Mouse (Mus musculus): ENCODE measurements around the gene Pla2g15. TPM values are rescaled to one million over a fixed set of nuclear protein-coding genes. Genes with fewer than 3 reads are reported as not detected.

Pla2g15 gene
- polyA plus RNA-seq, 1 experiment from 2014 or later = 8.8 TPM

- H3K4me3 ChIP-seq (ENCODE audit: low read depth, low read length) = no peak overlapping the region
- no peak overlapping the region for H3K27ac ChIP-seq (ENCODE audit: low read length)
- H3K4me1 ChIP-seq (ENCODE audit: control insufficient read depth, low read depth, low read length) = no peaks in the 10 kb centered on the region
- ATAC-seq (ENCODE audit: low read depth) = no peak
- peaks cover 10% of the 10 kb centered on the region for H3K36me3 ChIP-seq (ENCODE audit: control insufficient read depth, insufficient read depth)
- no peak overlapping the region for H3K4me2 ChIP-seq (ENCODE audit: low read depth, low read length)
- H3K9ac ChIP-seq (ENCODE audit: low read depth, low read length) = no peak overlapping the region
- 83% methylated on average over 3 of the region's 3 CpGs for WGBS (ENCODE audit: insufficient replicate concordance)
- no peaks in the 10 kb centered on the region for H3K9me3 ChIP-seq (replicated peaks; ENCODE audit: control insufficient read depth, low read length)
- no peaks in the 10 kb centered on the region for H3K27me3 ChIP-seq (ENCODE audit: control insufficient read depth, insufficient read depth, low read depth, low read length)
Measured at GRCm38 (mm10) chr8:106123443-106123842, 26.8 kb upstream of the Pla2g15 start.

- no peak overlapping the region for H3K4me2 ChIP-seq (ENCODE audit: low read depth, low read length)
- WGBS (ENCODE audit: insufficient replicate concordance) = 75% methylated on average over 1 of the region's 1 CpGs
- no peak for ATAC-seq (ENCODE audit: low read depth)
- no peak overlapping the region for H3K27ac ChIP-seq (ENCODE audit: low read length)
- H3K36me3 ChIP-seq (ENCODE audit: control insufficient read depth, insufficient read depth) = peaks cover 14% of the 10 kb centered on the region
- H3K4me1 ChIP-seq (ENCODE audit: control insufficient read depth, low read depth, low read length) = 0 out of 2 replicates have a peak, but pooled peaks cover 2% of the 10 kb centered on the region
- no peaks in the 10 kb centered on the region for H3K27me3 ChIP-seq (ENCODE audit: control insufficient read depth, insufficient read depth, low read depth, low read length)
- no peaks in the 10 kb centered on the region for H3K9me3 ChIP-seq (replicated peaks; ENCODE audit: control insufficient read depth, low read length)
- no peak overlapping the region for H3K4me3 ChIP-seq (ENCODE audit: low read depth, low read length)
- H3K9ac ChIP-seq (ENCODE audit: low read depth, low read length) = no peak overlapping the region
Measured at GRCm38 (mm10) chr8:106126055-106126454, 24.1 kb upstream of the Pla2g15 start.

DNA sequence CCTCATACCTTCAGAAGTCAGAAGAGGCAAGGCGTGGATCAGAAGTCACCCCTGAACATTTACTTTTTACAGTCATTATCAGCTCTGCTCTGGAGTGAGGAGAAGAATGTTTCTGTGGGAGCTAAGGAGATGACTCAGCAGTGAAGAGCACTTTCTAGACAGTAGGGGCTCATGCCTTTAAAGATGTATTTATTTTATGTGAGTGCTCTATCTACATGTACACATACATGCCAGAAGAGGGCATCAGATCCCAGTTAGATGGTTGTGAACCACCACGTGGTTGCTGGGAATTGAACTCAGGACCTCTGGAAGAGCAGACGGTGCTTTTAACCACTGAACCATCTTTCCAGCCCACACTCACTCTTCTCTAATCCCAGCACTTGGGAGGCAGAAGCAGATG, 23.1 kb upstream of the Pla2g15 start:
- peaks cover 19% of the 10 kb centered on the region for H3K36me3 ChIP-seq (ENCODE audit: control insufficient read depth, insufficient read depth)
- H3K4me3 ChIP-seq (ENCODE audit: low read depth, low read length) = no peak overlapping the region
- 53% methylated on average over 3 of the region's 3 CpGs for WGBS (ENCODE audit: insufficient replicate concordance)
- H3K27me3 ChIP-seq (ENCODE audit: control insufficient read depth, insufficient read depth, low read depth, low read length) = no peaks in the 10 kb centered on the region
- H3K4me1 ChIP-seq (ENCODE audit: control insufficient read depth, low read depth, low read length) = peaks cover 2% of the 10 kb centered on the region; the same call in 1 of the 2 replicates
- H3K9ac ChIP-seq (ENCODE audit: low read depth, low read length) = no peak overlapping the region
- H3K4me2 ChIP-seq (ENCODE audit: low read depth, low read length) = no peak overlapping the region
- H3K27ac ChIP-seq (ENCODE audit: low read length) = no peak overlapping the region
- no peak for ATAC-seq (ENCODE audit: low read depth)
- H3K9me3 ChIP-seq (replicated peaks; ENCODE audit: control insufficient read depth, low read length) = no peaks in the 10 kb centered on the region

DNA sequence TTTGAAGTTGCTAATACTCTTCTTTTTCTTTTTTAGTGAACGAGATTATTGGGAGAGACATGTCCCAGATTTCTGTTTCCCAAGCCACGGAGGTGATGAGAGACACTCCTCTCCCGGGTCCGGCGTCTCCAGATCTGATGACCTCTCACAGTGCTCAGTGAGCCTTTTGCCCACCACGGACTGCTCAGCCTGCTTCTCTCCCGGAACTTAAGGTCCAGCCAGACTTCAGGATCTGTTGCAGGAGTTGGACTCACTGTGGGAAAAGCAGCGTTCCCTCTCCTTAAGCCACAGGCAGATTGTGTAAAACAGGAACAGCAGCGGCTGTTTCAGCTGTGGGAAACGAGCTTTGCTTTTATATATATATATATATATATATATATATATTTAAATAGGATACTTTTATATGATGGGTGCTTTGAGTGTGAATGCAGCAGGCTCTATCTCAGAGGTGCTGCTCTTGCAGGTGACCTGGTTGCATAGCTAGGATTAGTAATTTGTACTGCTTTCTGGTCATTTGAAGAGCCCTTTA, 22.3 kb upstream of the Pla2g15 start:
- WGBS (ENCODE audit: insufficient replicate concordance) = 83% methylated on average over 10 of the region's 10 CpGs
- peaks cover 2% of the 10 kb centered on the region; the same call in 1 of the 2 replicates for H3K4me1 ChIP-seq (ENCODE audit: control insufficient read depth, low read depth, low read length)
- no peaks in the 10 kb centered on the region for H3K27me3 ChIP-seq (ENCODE audit: control insufficient read depth, insufficient read depth, low read depth, low read length)
- H3K9me3 ChIP-seq (replicated peaks; ENCODE audit: control insufficient read depth, low read length) = no peaks in the 10 kb centered on the region
- no peak overlapping the region for H3K4me3 ChIP-seq (ENCODE audit: low read depth, low read length)
- H3K27ac ChIP-seq (ENCODE audit: low read length) = no peak overlapping the region
- H3K36me3 ChIP-seq (ENCODE audit: control insufficient read depth, insufficient read depth) = peaks cover 23% of the 10 kb centered on the region
- no peak for ATAC-seq (ENCODE audit: low read depth)
- H3K9ac ChIP-seq (ENCODE audit: low read depth, low read length) = no peak overlapping the region
- H3K4me2 ChIP-seq (ENCODE audit: low read depth, low read length) = no peak overlapping the region

- Histone ChIP-seq H3K4me1 (ENCODE audit: control insufficient read depth, low read depth, low read length) (peaks cover 2% of the 10 kb centered on the region), H3K4me2 (ENCODE audit: low read depth, low read length) (no peak overlapping the region), H3K27me3 (ENCODE audit: control insufficient read depth, insufficient read depth, low read depth, low read length) (peaks cover 10% of the 10 kb centered on the region), H3K9ac (ENCODE audit: low read depth, low read length) (no peak overlapping the region), H3K27ac (ENCODE audit: low read length) (no peak overlapping the region), H3K4me3 (ENCODE audit: low read depth, low read length) (no peak overlapping the region), H3K36me3 (ENCODE audit: control insufficient read depth, insufficient read depth) (peaks cover 25% of the 10 kb centered on the region), H3K9me3 (replicated peaks; ENCODE audit: control insufficient read depth, low read length) (no peaks in the 10 kb centered on the region)
- ATAC-seq (ENCODE audit: low read depth) = no peak
Measured at GRCm38 (mm10) chr8:106129232-106129930, 20.8 kb upstream of the Pla2g15 start.

DNA sequence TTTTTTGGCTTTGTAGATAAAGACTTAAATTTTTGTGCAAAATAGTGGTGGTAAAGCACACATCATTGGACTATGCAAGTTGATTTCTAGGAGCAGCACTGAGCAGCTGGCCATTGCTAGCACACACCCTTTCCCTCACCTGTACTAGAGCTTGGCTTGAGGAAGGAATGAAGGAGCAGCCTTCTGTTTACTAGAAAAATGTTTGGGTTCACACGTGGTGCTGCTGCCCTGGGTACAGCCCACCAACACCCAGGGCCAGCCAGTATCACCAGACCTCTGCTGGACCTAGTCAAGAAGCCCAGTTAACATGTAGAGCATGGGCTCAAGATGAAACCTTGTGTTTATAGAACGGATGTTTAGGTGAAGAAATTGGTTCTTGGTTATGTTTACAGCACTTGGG, 20.2 kb upstream of the Pla2g15 start:
- Histone ChIP-seq H3K36me3 (ENCODE audit: control insufficient read depth, insufficient read depth) (peaks cover 22% of the 10 kb centered on the region), H3K27ac (ENCODE audit: low read length) (no peak overlapping the region)

DNA sequence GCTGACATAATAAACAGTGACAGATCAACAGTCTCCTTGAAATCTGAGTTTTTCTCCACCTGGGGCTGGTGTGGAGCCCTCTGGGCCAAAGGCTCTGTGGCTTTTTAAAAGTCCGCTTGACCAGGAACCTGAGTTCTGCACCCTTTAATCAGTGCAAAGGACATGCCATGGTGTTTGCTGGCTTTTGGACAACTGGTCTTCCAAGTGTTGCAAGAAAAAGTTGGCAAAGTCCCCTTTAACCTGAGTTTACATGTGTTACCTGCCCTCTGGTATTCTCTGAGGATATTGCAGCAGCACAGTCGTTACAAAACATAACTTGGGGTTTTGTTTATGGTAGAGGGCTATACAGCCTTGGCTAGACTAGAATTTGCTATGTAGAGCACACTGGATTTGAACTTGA, 19.7 kb upstream of the Pla2g15 start:
- no peak overlapping the region for H3K4me2 ChIP-seq (ENCODE audit: low read depth, low read length)
- H3K4me3 ChIP-seq (ENCODE audit: low read depth, low read length) = no peak overlapping the region
- peaks cover 2% of the 10 kb centered on the region for H3K4me1 ChIP-seq (ENCODE audit: control insufficient read depth, low read depth, low read length)
- H3K27me3 ChIP-seq (ENCODE audit: control insufficient read depth, insufficient read depth, low read depth, low read length) = peaks cover 21% of the 10 kb centered on the region
- WGBS (ENCODE audit: insufficient replicate concordance) = 64% methylated on average over 2 of the region's 2 CpGs
- H3K9me3 ChIP-seq (replicated peaks; ENCODE audit: control insufficient read depth, low read length) = no peaks in the 10 kb centered on the region
- H3K27ac ChIP-seq (ENCODE audit: low read length) = no peak overlapping the region
- H3K9ac ChIP-seq (ENCODE audit: low read depth, low read length) = no peak overlapping the region
- ATAC-seq (ENCODE audit: low read depth) = no peak
- peaks cover 22% of the 10 kb centered on the region for H3K36me3 ChIP-seq (ENCODE audit: control insufficient read depth, insufficient read depth)

More for the DNA sequence above, 20.2 kb upstream of the Pla2g15 start:
- peaks cover 2% of the 10 kb centered on the region for H3K4me1 ChIP-seq (ENCODE audit: control insufficient read depth, low read depth, low read length)
- H3K4me3 ChIP-seq (ENCODE audit: low read depth, low read length) = no peak overlapping the region
- no peak for ATAC-seq (ENCODE audit: low read depth)
- H3K9me3 ChIP-seq (replicated peaks; ENCODE audit: control insufficient read depth, low read length) = no peaks in the 10 kb centered on the region
- H3K27me3 ChIP-seq (ENCODE audit: control insufficient read depth, insufficient read depth, low read depth, low read length) = peaks cover 16% of the 10 kb centered on the region
- no peak overlapping the region for H3K4me2 ChIP-seq (ENCODE audit: low read depth, low read length)
- WGBS (ENCODE audit: insufficient replicate concordance) = 75% methylated on average over 2 of the region's 2 CpGs
- H3K9ac ChIP-seq (ENCODE audit: low read depth, low read length) = no peak overlapping the region

GRCm38 (mm10) chr8:106131021-106131420, 19.2 kb upstream of the Pla2g15 start:
- Histone ChIP-seq H3K4me1 (ENCODE audit: control insufficient read depth, low read depth, low read length) (peaks cover 2% of the 10 kb centered on the region), H3K9ac (ENCODE audit: low read depth, low read length) (no peak overlapping the region), H3K4me2 (ENCODE audit: low read depth, low read length) (no peak overlapping the region), H3K4me3 (ENCODE audit: low read depth, low read length) (no peak overlapping the region), H3K27me3 (ENCODE audit: control insufficient read depth, insufficient read depth, low read depth, low read length) (peaks cover 26% of the 10 kb centered on the region), H3K27ac (ENCODE audit: low read length) (no peak overlapping the region), H3K9me3 (replicated peaks; ENCODE audit: control insufficient read depth, low read length) (no peaks in the 10 kb centered on the region), H3K36me3 (ENCODE audit: control insufficient read depth, insufficient read depth) (peaks cover 22% of the 10 kb centered on the region)
- no peak for ATAC-seq (ENCODE audit: low read depth)
- WGBS (ENCODE audit: insufficient replicate concordance) = 66% methylated on average over 4 of the region's 4 CpGs

- H3K36me3 ChIP-seq (ENCODE audit: control insufficient read depth, insufficient read depth) = peaks cover 22% of the 10 kb centered on the region
Measured at GRCm38 (mm10) chr8:106131488-106132222, 18.5 kb upstream of the Pla2g15 start.

More at GRCm38 (mm10) chr8:106131488-106132222, 18.5 kb upstream of the Pla2g15 start:
- Histone ChIP-seq H3K4me3 (ENCODE audit: low read depth, low read length) (no peak overlapping the region), H3K4me1 (ENCODE audit: control insufficient read depth, low read depth, low read length) (peaks cover 8% of the 10 kb centered on the region), H3K27ac (ENCODE audit: low read length) (no peak overlapping the region), H3K9me3 (replicated peaks; ENCODE audit: control insufficient read depth, low read length) (no peaks in the 10 kb centered on the region), H3K27me3 (ENCODE audit: control insufficient read depth, insufficient read depth, low read depth, low read length) (peaks cover 33% of the 10 kb centered on the region), H3K9ac (ENCODE audit: low read depth, low read length) (no peak overlapping the region), H3K4me2 (ENCODE audit: low read depth, low read length) (no peak overlapping the region)
- ATAC-seq (ENCODE audit: low read depth) = no peak
- WGBS (ENCODE audit: insufficient replicate concordance) = 31% methylated on average over 7 of the region's 7 CpGs
